25 mouse cellular contexts compared by ENCODE assay signal in the genomic region with DNA sequence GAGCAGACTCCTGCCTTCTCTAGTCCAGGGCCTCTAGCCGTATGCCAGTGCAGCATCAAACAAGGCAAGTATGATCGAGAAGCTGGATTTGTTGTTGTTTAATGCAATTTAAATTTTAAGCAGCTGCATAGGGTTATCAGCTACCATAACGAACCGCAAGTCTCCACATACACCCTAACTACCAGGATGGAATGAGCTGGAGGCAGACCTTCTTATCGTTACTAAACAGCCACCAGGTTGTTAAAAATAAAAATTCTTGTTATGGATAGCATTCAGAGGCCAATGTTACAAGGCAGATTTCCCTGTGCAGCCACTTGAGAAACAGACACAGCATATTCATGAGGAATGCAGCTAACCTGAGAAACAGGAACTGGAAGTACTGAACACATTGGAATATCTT.
DNase-seq lines count a peak whose midpoint lies in the region; ATAC-seq lines count a peak whose summit lies in the region.
"Had no signal": no experiment of that assay in that cellular context is flagged by ENCODE, and none has a peak within 500 bp of the region (broad histone marks: within the 10 kb centered on the region; RNA-seq: fewer than 3 reads in every experiment).

No protein-coding gene starts in this region.

- H3K9me3 ChIP-seq in heart, embryonic 13.5 days, result no peaks in the 10 kb centered on the region
- no peaks in the 10 kb centered on the region for H3K9me3 ChIP-seq in liver, embryonic 12.5 days (replicated peaks)
- no peaks in the 10 kb centered on the region for H3K9me3 ChIP-seq in liver, embryonic 11.5 days (ENCODE audit: control insufficient read depth, low read length)
- H3K9me3 ChIP-seq: embryonic facial prominence, embryonic 12.5 days; hindbrain, embryonic 13.5 days had no signal

- peak overlapping the region; percentile 59 for H3K27ac ChIP-seq in heart, embryonic 13.5 days (replicated peaks)
- no peak overlapping the region for H3K27ac ChIP-seq in liver, embryonic 12.5 days
- no peak overlapping the region for H3K27ac ChIP-seq in liver, embryonic 11.5 days (ENCODE audit: low read depth, low read length)
- H3K27ac ChIP-seq: embryonic facial prominence, embryonic 12.5 days; hindbrain, embryonic 13.5 days; kidney, postnatal 0 days had no signal

- WGBS in heart, embryonic 13.5 days, result 63% methylated on average over 5 of the region's 5 CpGs
- 66% methylated on average over 5 of the region's 5 CpGs for WGBS in liver, embryonic 12.5 days (ENCODE audit: insufficient replicate concordance)
- 78% methylated on average over 5 of the region's 5 CpGs for WGBS in liver, embryonic 11.5 days

- H3K9ac ChIP-seq in heart, embryonic 13.5 days, result no peak overlapping the region
- no peak overlapping the region for H3K9ac ChIP-seq in liver, embryonic 12.5 days
- H3K9ac ChIP-seq in liver, embryonic 11.5 days (ENCODE audit: low read depth, low read length), result no peak overlapping the region
- H3K9ac ChIP-seq: embryonic facial prominence, embryonic 12.5 days; hindbrain, embryonic 13.5 days had no signal

- no peaks in the 10 kb centered on the region for H3K36me3 ChIP-seq in heart, embryonic 13.5 days
- H3K36me3 ChIP-seq in liver, embryonic 12.5 days, result no peaks in the 10 kb centered on the region
- H3K36me3 ChIP-seq in liver, embryonic 11.5 days (ENCODE audit: control insufficient read depth, insufficient read depth, low read length), result no peaks in the 10 kb centered on the region
- H3K36me3 ChIP-seq: embryonic facial prominence, embryonic 12.5 days; hindbrain, embryonic 13.5 days had no signal

- peak overlapping the region; percentile 22; the same call in 1 of the 2 replicates for H3K4me2 ChIP-seq in heart, embryonic 13.5 days
- 0 out of 2 replicates have a peak overlapping the region, but pooled peaks have one; percentile 8 for H3K4me2 ChIP-seq in liver, embryonic 12.5 days
- no peak overlapping the region for H3K4me2 ChIP-seq in liver, embryonic 11.5 days
- H3K4me2 ChIP-seq: embryonic facial prominence, embryonic 12.5 days; hindbrain, embryonic 13.5 days had no signal

- DNase-seq in heart, adult 8-10 months (ENCODE audit: low spot score), result no peak
- DNase-seq in liver, embryonic 11.5 days (ENCODE audit: low spot score), result no peak
- no peak for DNase-seq in cerebellum, postnatal 36 days
- no peak for DNase-seq in layer of hippocampus, adult 18-20 months (ENCODE audit: low spot score in 2 of 2)
- DNase-seq: adrenal gland, postnatal 14 days; cerebellum, adult 11 months; cerebellum, adult 9-10 months; embryo, embryonic 11 days; heart, postnatal 4 days; kidney, postnatal 4 days; layer of hippocampus, postnatal 36 days; left cerebral cortex, postnatal 4 days; lung, adult 18-20 months; lung, postnatal 4 days; midbrain, embryonic 14.5 days; thymus, postnatal 4 days had no signal

- no peak overlapping the region for H3K4me3 ChIP-seq in heart, embryonic 13.5 days
- no peak overlapping the region for H3K4me3 ChIP-seq in liver, embryonic 12.5 days
- no peak overlapping the region for H3K4me3 ChIP-seq in liver, embryonic 11.5 days (ENCODE audit: low read depth, low read length)
- H3K4me3 ChIP-seq: embryonic facial prominence, embryonic 12.5 days; hindbrain, embryonic 13.5 days had no signal

- H3K4me1 ChIP-seq in heart, embryonic 13.5 days, result peaks cover 12% of the 10 kb centered on the region
- 0 out of 2 replicates have a peak, but pooled peaks cover 7% of the 10 kb centered on the region for H3K4me1 ChIP-seq in liver, embryonic 12.5 days
- no peaks in the 10 kb centered on the region for H3K4me1 ChIP-seq in liver, embryonic 11.5 days (replicated peaks; ENCODE audit: control insufficient read depth, insufficient read depth, low read length)
- H3K4me1 ChIP-seq: embryonic facial prominence, embryonic 12.5 days; hindbrain, embryonic 13.5 days had no signal

- no peaks in the 10 kb centered on the region for H3K27me3 ChIP-seq in heart, embryonic 13.5 days (replicated peaks)
- no peaks in the 10 kb centered on the region for H3K27me3 ChIP-seq in liver, embryonic 12.5 days (replicated peaks)
- H3K27me3 ChIP-seq in liver, embryonic 11.5 days (replicated peaks; ENCODE audit: control insufficient read depth, insufficient read depth, low read length), result no peaks in the 10 kb centered on the region
- H3K27me3 ChIP-seq: embryonic facial prominence, embryonic 12.5 days; hindbrain, embryonic 13.5 days had no signal

- no peak for ATAC-seq in heart, embryonic 13.5 days (ENCODE audit: extremely low read depth, insufficient number of reproducible peaks, low FRiP score, low TSS enrichment)
- ATAC-seq in liver, embryonic 12.5 days, result peak; percentile 42
- ATAC-seq in liver, embryonic 11.5 days (replicated peaks; ENCODE audit: low FRiP score), result no peak; the same call in 1 of the 2 replicates
- 0 out of 2 replicates have a peak, but pooled peaks have one; percentile 39 for ATAC-seq in erythroblast, adult 5-6 weeks (replicated peaks; ENCODE audit: low FRiP score, poor library complexity, severe bottlenecking)
- ATAC-seq: CD4-positive, CD25-positive, alpha-beta regulatory T cell, adult 4 months; forebrain, embryonic 16.5 days; lung, postnatal 0 days had no signal

Comparison
In these comparisons a context has a peak if more than half of its experiments do, and no peak if none do; other contexts are left out.
1. ATAC-seq: peak in liver, embryonic 12.5 days (single experiment) and erythroblast, adult 5-6 weeks (single experiment); none in heart, embryonic 13.5 days (single experiment) and liver, embryonic 11.5 days (single experiment).